Mouse (Mus musculus) neural tube, embryonic 11.5 days (tissue): Measurements from ENCODE around the gene Pde1a. TPM values are rescaled to one million over a fixed set of nuclear protein-coding genes. Genes with fewer than 3 reads are reported as not detected.
A peak's percentile ranks its signal among the peaks of the same experiment; 100 is the strongest.

Experiments
- ATAC-seq: fragments of 200-750 bp; cut with Nextera tagmentation; 2 replicates; pipeline ENCODE4 v1.8.0; 2017; ENCODE audit warnings: moderate number of reproducible peaks, mild to moderate bottlenecking, moderate TSS enrichment, moderate library complexity; ENCODE audit not compliant: insufficient read depth, low FRiP score, low TSS enrichment
- DNase-seq: peaks from one replicate; pipeline ENCODE4 v3.0.0-alpha.2; 2015; ENCODE audit warnings: low spot score
- H3K27ac ChIP-seq: fragments of 300-500 bp; sonication (generic); 2 replicates; pipeline ENCODE4 v1.5.1; 2014; ENCODE audit warnings: low read depth, mild to moderate bottlenecking, low read length
- H3K27me3 ChIP-seq: fragments of 300-500 bp; sonication (generic); 2 replicates; pipeline ENCODE4 v1.6.1; 2014; ENCODE audit warnings: mild to moderate bottlenecking, low read length, mixed read lengths; ENCODE audit not compliant: control insufficient read depth, insufficient read depth
- H3K36me3 ChIP-seq: fragments of 300-500 bp; sonication (generic); 2 replicates; pipeline ENCODE4 v1.6.1; 2014; ENCODE audit warnings: mild to moderate bottlenecking, low read length, moderate library complexity, mixed read lengths; ENCODE audit not compliant: control insufficient read depth, insufficient read depth
- H3K4me1 ChIP-seq: fragments of 300-500 bp; sonication (generic); 2 replicates; pipeline ENCODE4 v1.6.1; 2014; ENCODE audit warnings: low read length, mixed read lengths; ENCODE audit not compliant: control insufficient read depth, insufficient read depth
- H3K4me2 ChIP-seq: fragments of 300-500 bp; sonication (generic); 2 replicates; pipeline ENCODE4 v1.6.1; 2014; ENCODE audit warnings: low read depth, mild to moderate bottlenecking, moderate library complexity
- H3K4me3 ChIP-seq: fragments of 300-500 bp; sonication (generic); 2 replicates; pipeline ENCODE4 v1.5.1; 2014; ENCODE audit warnings: low read depth, low read length
- H3K9ac ChIP-seq: fragments of 300-500 bp; sonication (generic); 2 replicates; pipeline ENCODE4 v1.6.1; 2014; ENCODE audit warnings: mild to moderate bottlenecking, low read length
- H3K9me3 ChIP-seq: fragments of 300-500 bp; sonication (generic); 2 replicates; pipeline ENCODE4 v1.6.1; 2016; ENCODE audit warnings: low read length; ENCODE audit not compliant: control insufficient read depth
- WGBS: fragments of 180-500 bp; shearing (Covaris S2); extraction: QIAGEN DNeasy Blood & Tissue Kit; methylation state at CpG from one replicate; pipeline ENCODE4 v1.1.7; 2014; 5-methylcytosine and 5-hydroxymethylcytosine counted together
- polyA plus RNA-seq: library from polyadenylated mRNA; unstranded; fragments of >200 nt; fragmentation: Nextera tagmentation; extraction: Ambion mirVana; gene quantifications from 2 replicates; pipeline ENCODE4 v1.2.1, GENCODE M21; 2014

The Pde1a gene
- 0.38 and 0.47 TPM in 2 replicates for polyA plus RNA-seq

DNA sequence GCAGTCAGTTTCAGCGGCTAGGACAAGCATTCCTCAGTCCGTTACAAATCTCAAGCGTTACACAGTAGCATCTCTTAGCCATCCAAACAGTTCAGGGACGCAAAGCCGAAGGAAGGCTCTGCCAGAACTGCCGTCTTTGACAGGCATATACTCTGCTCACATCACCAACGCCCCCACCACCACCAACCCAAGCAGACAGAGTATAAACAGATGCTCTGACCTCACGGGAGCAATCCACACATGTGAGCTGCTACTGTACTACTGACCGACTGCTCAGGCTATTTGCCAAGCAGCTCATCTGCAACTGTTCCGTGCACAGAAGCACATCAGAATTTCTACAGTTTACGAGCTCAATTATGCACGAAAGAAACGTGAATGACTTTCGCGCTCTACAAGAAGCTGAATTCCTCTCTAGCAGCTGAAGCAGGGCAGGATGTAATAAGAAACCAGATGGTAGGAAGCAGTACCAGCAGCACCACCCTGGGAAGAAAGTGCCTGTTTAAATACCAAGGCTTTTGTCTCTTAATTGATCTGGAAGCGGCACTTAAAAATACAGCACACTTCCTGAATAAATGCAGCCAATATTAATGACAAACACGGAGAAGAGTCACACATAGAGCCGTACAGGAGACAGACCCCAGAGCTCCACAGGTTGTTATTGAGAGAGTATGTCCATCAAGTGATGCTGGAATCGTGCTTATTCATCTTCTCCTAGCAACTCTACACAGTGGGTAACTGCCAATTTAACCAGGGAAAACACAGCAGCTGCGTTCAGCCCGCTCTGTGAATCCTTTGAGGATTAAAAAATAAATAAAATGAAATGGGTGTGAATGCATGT, at the start of gene Pde1a:
Gene Pde1a (minus strand): TSS at position 598 of the 838 bp plus-strand sequence.
- 11% methylated on average over 21 of the region's 21 CpGs for WGBS
- no peak within 1 kb of the TSS for H3K27ac ChIP-seq
- ATAC-seq, result peak; percentile 73

DNA sequence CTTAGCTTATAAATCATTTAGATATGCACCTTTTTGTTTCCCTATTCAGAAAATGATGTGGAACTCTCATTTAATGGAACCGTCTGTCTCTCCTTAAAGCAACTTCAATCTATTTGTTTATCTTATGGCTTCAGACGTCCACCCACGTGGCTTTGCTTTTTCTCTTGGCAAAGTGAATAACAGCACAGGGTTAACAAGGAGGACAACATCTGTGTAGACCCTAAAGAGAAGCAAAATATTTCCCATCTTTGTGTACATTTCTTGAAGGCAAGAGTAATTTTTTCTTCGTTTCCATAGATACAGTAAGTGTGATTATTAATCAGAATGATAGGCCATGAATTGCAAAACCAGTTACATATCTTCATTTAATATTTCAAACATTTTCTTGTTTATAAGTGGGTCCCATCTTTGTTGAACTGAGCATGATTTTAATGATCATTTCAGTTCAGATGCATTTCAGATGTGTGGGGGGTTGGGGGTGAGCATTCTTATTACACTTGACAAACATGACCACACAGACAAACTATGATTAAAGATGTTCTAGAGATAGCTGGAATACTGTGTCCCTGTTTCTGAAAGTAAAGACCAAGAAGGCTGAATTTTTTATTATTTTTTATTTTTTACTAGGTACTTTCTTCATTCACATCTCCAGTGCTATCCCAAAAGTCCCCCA, 49.5 kb upstream of the Pde1a start:
- H3K27me3 ChIP-seq, result no peaks in the 10 kb centered on the region
- no peaks in the 10 kb centered on the region for H3K36me3 ChIP-seq
- no peaks in the 10 kb centered on the region for H3K9me3 ChIP-seq
- WGBS, result 70% methylated on average over 4 of the region's 4 CpGs
- ATAC-seq (no peak), DNase-seq (no peak)
- H3K4me1 ChIP-seq, result no peaks in the 10 kb centered on the region
- H3K4me3 ChIP-seq, result no peak overlapping the region
- no peak overlapping the region for H3K9ac ChIP-seq
- no peak overlapping the region for H3K4me2 ChIP-seq
- no peak overlapping the region for H3K27ac ChIP-seq

More for the DNA sequence above, at the start of gene Pde1a:
- no peaks in the 10 kb centered on the region for H3K36me3 ChIP-seq
- peak; percentile 29 for DNase-seq
- peaks cover 7% of the 10 kb centered on the region; the same call in 1 of the 2 replicates for H3K4me1 ChIP-seq
- H3K9me3 ChIP-seq, result no peaks in the 10 kb centered on the region
- H3K4me3 ChIP-seq, result peak within 1 kb of the TSS; percentile 27
- H3K4me2 ChIP-seq, result peak within 1 kb of the TSS; percentile 58
- H3K9ac ChIP-seq, result peak within 1 kb of the TSS; percentile 22; the same call in 1 of the 2 replicates
- H3K27me3 ChIP-seq, result no peaks in the 10 kb centered on the region

DNA sequence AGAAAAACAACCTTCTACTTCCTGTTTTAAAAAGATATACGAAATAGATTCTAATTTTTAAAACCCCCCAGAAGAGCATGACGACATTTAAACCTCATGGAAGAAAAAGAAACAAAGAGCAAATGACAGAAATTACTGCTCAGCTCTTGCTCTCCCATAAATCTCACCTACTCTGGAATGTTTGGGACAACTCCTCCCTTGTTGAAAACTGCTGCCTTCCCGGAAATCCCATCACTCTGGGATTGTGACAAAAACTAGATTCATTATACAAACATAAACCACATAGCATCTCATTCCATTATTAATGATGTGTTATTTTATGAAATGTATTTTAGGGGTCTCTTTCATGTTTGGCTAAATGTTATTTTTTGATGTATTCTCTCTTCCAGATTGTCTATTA, 48.9 kb upstream of the Pde1a start:
- no peak overlapping the region for H3K27ac ChIP-seq
- H3K9ac ChIP-seq, result no peak overlapping the region
- no peak overlapping the region for H3K4me2 ChIP-seq
- H3K36me3 ChIP-seq, result no peaks in the 10 kb centered on the region
- DNase-seq (no peak), ATAC-seq (no peak)
- 48% methylated on average over 3 of the region's 3 CpGs for WGBS
- H3K9me3 ChIP-seq, result no peaks in the 10 kb centered on the region
- no peaks in the 10 kb centered on the region for H3K27me3 ChIP-seq
- no peaks in the 10 kb centered on the region for H3K4me1 ChIP-seq
- H3K4me3 ChIP-seq, result no peak overlapping the region

DNA sequence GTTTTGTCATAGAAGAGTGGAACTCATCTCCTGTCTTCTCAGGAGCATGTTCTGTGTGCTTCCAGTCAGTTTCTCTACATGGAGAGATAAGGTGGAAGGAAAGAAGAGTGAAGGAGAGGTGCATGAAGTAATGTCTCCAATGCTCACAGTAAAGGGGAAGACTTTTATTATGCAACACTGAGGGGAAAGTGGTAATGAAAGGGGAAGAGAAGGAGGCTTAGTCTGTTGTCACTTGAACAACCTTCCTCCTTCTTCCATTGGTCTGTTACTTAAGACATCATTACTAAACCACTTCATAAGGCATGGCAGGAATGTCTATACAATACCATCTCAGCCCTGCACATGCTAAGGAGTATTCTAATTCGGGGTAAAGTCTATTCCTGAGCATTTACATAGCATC, 38.8 kb upstream of the Pde1a start:
- no peak overlapping the region for H3K27ac ChIP-seq
- 80% methylated on average over 1 of the region's 1 CpGs for WGBS
- H3K27me3 ChIP-seq, result no peaks in the 10 kb centered on the region
- no peak overlapping the region for H3K4me2 ChIP-seq
- no peak for DNase-seq
- H3K36me3 ChIP-seq, result no peaks in the 10 kb centered on the region
- no peaks in the 10 kb centered on the region for H3K9me3 ChIP-seq
- H3K4me1 ChIP-seq, result no peaks in the 10 kb centered on the region
- no peak for ATAC-seq
- no peak overlapping the region for H3K9ac ChIP-seq
- no peak overlapping the region for H3K4me3 ChIP-seq

DNA sequence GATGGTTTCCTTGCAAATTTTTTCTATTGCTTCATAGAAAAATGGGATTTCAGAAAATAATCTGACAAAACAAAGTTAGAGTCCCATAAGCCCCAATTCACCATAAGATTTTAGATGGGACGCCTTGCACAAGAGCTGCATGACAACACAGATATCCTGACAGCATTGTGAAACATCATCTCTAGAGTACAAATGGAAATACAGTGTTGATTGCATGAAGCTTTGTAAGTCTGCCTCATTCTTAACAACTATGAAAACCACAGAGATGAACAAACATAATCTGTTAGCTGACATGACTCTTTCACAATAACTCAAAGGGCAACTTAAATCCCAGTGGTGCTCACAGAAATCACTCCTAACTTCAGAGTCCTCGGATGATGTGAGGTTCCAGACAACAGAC, 29.5 kb upstream of the Pde1a start:
- WGBS, result 87% methylated on average over 2 of the region's 2 CpGs
- no peak overlapping the region for H3K4me2 ChIP-seq
- H3K27me3 ChIP-seq, result no peaks in the 10 kb centered on the region
- no peak overlapping the region for H3K27ac ChIP-seq
- DNase-seq (no peak), ATAC-seq (no peak)
- no peak overlapping the region for H3K9ac ChIP-seq
- no peaks in the 10 kb centered on the region for H3K4me1 ChIP-seq
- H3K4me3 ChIP-seq, result no peak overlapping the region
- no peaks in the 10 kb centered on the region for H3K9me3 ChIP-seq
- H3K36me3 ChIP-seq, result no peaks in the 10 kb centered on the region

DNA sequence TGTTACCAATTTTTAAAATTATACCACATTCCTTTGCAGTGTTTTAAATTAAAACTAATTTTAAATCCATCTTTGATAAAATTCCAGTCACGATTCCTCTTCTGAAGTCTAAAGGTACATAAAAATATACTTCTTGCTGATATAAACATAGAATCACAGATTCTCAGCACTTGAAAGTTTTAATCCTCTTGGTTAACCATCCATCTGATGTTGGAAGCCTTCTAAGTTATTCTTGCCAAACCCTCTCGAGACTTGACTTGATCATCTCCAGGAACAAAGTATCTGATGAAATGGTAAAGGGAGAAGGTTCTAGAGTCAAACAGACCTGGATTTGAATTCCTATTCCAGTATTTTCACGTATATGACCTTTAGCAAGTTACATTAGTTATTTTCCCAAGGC, 28.9 kb upstream of the Pde1a start:
- H3K36me3 ChIP-seq, result no peaks in the 10 kb centered on the region
- 85% methylated on average over 3 of the region's 3 CpGs for WGBS
- no peak for ATAC-seq
- H3K9ac ChIP-seq, result no peak overlapping the region
- H3K27ac ChIP-seq, result no peak overlapping the region
- no peaks in the 10 kb centered on the region for H3K9me3 ChIP-seq
- no peaks in the 10 kb centered on the region for H3K4me1 ChIP-seq
- DNase-seq, result no peak
- no peaks in the 10 kb centered on the region for H3K27me3 ChIP-seq
- H3K4me3 ChIP-seq, result no peak overlapping the region
- H3K4me2 ChIP-seq, result no peak overlapping the region

DNA sequence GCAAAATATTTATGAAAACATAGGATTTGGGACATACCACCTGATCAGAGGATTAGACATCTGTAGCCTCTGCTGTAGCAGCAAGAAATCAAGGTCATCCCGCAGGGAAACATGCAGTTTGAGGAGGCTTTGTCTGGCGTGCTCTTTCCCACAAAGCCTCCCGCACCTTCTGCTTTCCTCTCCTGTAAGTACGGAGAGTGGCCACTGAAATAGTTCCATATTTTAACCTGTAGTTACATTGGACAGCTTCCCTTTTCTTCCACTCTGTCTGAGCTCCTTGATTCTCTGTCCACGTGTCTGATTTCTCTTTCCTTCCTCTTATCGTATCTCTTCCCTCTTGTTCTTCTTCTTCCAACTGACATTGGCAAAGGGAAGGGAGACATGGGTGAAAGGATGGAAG, 20.8 kb upstream of the Pde1a start:
- Histone ChIP-seq H3K4me3 (no peak overlapping the region), H3K4me1 (no peaks in the 10 kb centered on the region), H3K27me3 (no peaks in the 10 kb centered on the region), H3K4me2 (no peak overlapping the region), H3K9me3 (no peaks in the 10 kb centered on the region), H3K9ac (no peak overlapping the region), H3K36me3 (no peaks in the 10 kb centered on the region), H3K27ac (no peak overlapping the region)
- DNase-seq (no peak), ATAC-seq (no peak)
- 89% methylated on average over 6 of the region's 6 CpGs for WGBS

DNA sequence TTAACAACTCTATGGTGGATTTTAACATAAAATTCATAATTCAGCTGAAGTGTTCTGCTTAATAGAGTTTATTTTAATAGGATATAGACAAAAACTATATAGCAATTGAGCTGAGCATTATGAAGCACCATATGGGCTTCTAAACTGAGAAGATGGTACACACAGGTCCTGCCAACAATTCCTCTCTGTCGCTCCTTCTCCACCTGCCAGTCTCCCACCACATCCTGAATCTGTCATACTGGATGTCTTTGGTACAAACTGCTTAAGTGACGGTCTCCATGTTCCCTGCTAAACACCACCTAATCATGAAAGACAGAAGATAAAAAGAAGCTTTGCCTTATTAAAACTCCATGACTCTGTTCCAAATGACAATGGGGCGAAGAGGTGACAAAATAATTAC, 20.1 kb upstream of the Pde1a start:
- Histone ChIP-seq H3K27ac (no peak overlapping the region), H3K9ac (no peak overlapping the region), H3K36me3 (no peaks in the 10 kb centered on the region), H3K4me3 (no peak overlapping the region), H3K4me1 (no peaks in the 10 kb centered on the region), H3K27me3 (no peaks in the 10 kb centered on the region), H3K4me2 (no peak overlapping the region), H3K9me3 (no peaks in the 10 kb centered on the region)
- no peak for DNase-seq
- 89% methylated on average over 3 of the region's 3 CpGs for WGBS
- ATAC-seq, result no peak

DNA sequence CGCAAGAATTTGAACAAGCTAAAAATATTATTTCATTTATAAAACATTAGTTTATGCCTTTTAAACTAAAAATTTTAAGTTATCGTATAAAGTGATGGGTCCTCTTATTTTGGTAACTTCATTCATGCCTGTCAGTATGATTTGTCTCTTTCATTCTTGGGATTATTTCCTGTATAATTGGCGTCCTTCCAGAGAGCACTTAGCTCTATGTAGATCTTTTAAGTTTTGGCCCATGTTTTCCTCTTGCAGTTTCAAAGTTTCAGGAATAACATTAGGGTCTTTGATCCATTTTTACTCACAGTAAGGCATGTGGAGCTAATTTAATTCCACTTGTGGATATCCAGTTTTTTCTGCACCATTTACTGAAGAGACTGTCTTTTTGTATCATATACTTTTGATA, 5.8 kb upstream of the Pde1a start:
- ATAC-seq (no peak), DNase-seq (no peak)
- Histone ChIP-seq H3K4me3 (no peak overlapping the region), H3K27ac (no peak overlapping the region), H3K4me1 (no peaks in the 10 kb centered on the region), H3K27me3 (no peaks in the 10 kb centered on the region), H3K9ac (no peak overlapping the region), H3K36me3 (no peaks in the 10 kb centered on the region), H3K4me2 (no peak overlapping the region), H3K9me3 (no peaks in the 10 kb centered on the region)
- WGBS, result 87% methylated on average over 3 of the region's 3 CpGs
